Mouse (Mus musculus) liver, adult (tissue): ENCODE results near the gene Baiap3.

Experiments used
- GATA4 ChIP-seq: IDR thresholded peaks from 2 replicates; pipeline ENCODE4 v1.6.1; 2014; ENCODE audit warnings: mild to moderate bottlenecking, low read length; ENCODE audit not compliant: insufficient replicate concordance

Baiap3 gene

GRCm38 (mm10) chr17:25222951-25223601, 33.1 kb downstream of the Baiap3 start:
- TF ChIP-seq GATA4 = no peak

- no peak for TF ChIP-seq GATA4
These were observed 34.2 kb downstream of the Baiap3 start for GRCm38 (mm10) chr17:25221821-25222503.

GRCm38 (mm10) chr17:25220746-25221145, 35.4 kb downstream of the Baiap3 start:
- no peak for TF ChIP-seq GATA4

- no peak for TF ChIP-seq GATA4
These were observed 36.5 kb downstream of the Baiap3 start for GRCm38 (mm10) chr17:25219492-25220295.

- no peak for TF ChIP-seq GATA4
These were observed 37.2 kb downstream of the Baiap3 start for GRCm38 (mm10) chr17:25218967-25219366.

GRCm38 (mm10) chr17:25215431-25215830, 40.7 kb downstream of the Baiap3 start:
- no peak for TF ChIP-seq GATA4

- no peak for TF ChIP-seq GATA4
These were observed 44.5 kb downstream of the Baiap3 start for GRCm38 (mm10) chr17:25211705-25212104.

GRCm38 (mm10) chr17:25210680-25211466, 45.3 kb downstream of the Baiap3 start:
- no peak for TF ChIP-seq GATA4

GRCm38 (mm10) chr17:25210006-25210405, 46.2 kb downstream of the Baiap3 start:
- TF ChIP-seq GATA4 = no peak

- no peak for TF ChIP-seq GATA4
These were observed 53.8 kb downstream of the Baiap3 start for GRCm38 (mm10) chr17:25202401-25202800.
